Mouse (Mus musculus) forebrain, embryonic 10.5 days (tissue): ENCODE results near the gene Ccdc88a. TPM values are rescaled to one million over a fixed set of nuclear protein-coding genes. Genes with fewer than 3 reads are reported as not detected.

Source experiments
- DNase-seq: peaks from one replicate; pipeline ENCODE4 v3.0.0-alpha.2; 2017; ENCODE audit warnings: low spot score; ENCODE audit errors: extremely low spot score
- H3K27ac ChIP-seq: fragments of 300-500 bp; sonication (generic); 2 replicates; pipeline ENCODE4 v1.5.1; 2016; ENCODE audit warnings: mild to moderate bottlenecking
- H3K27me3 ChIP-seq: fragments of 300-500 bp; sonication (generic); 2 replicates; pipeline ENCODE4 v1.6.1; 2016; ENCODE audit warnings: mild to moderate bottlenecking; ENCODE audit not compliant: poor library complexity, severe bottlenecking
- H3K36me3 ChIP-seq: fragments of 300-500 bp; sonication (generic); replicated peaks from 2 replicates; pipeline ENCODE4 v1.6.1; 2016; ENCODE audit warnings: mild to moderate bottlenecking, moderate library complexity
- H3K4me1 ChIP-seq: fragments of 300-500 bp; sonication (generic); 2 replicates; pipeline ENCODE4 v1.6.1; 2016
- H3K4me3 ChIP-seq: fragments of 300-500 bp; sonication (generic); 2 replicates; pipeline ENCODE4 v1.5.1; 2016; ENCODE audit warnings: mild to moderate bottlenecking, moderate library complexity
- H3K9me3 ChIP-seq: fragments of 300-500 bp; sonication (generic); 2 replicates; pipeline ENCODE4 v1.6.1; 2016; ENCODE audit warnings: mild to moderate bottlenecking, moderate library complexity
- WGBS: fragments of 180-500 bp; shearing (Covaris S2); methylation state at CpG from one replicate; pipeline ENCODE4 v1.1.7; 2016; 5-methylcytosine and 5-hydroxymethylcytosine counted together
- polyA plus RNA-seq: library from polyadenylated mRNA; unstranded; fragments of >200 nt; fragmentation: Nextera tagmentation; extraction: Ambion mirVana; gene quantifications from 2 replicates; pipeline ENCODE4 v1.2.1, GENCODE M21; 2016

Ccdc88a gene
- polyA plus RNA-seq, 1 experiment from 2014 or later: 36.5 TPM

GRCm38 (mm10) chr11:29383493-29383892 lies 10.0 kb downstream of the Ccdc88a start:
- no peak overlapping the region for H3K27ac ChIP-seq
- H3K9me3 ChIP-seq: no peaks in the 10 kb centered on the region
- no peak overlapping the region for H3K4me3 ChIP-seq
- 75% methylated on average over 2 of the region's 2 CpGs for WGBS
- H3K27me3 ChIP-seq: no peaks in the 10 kb centered on the region
- H3K36me3 ChIP-seq: peaks cover 20% of the 10 kb centered on the region
- DNase-seq: no peak
- H3K4me1 ChIP-seq: peaks cover 5% of the 10 kb centered on the region; the same call in 1 of the 2 replicates

GRCm38 (mm10) chr11:29384001-29384400 lies 10.5 kb downstream of the Ccdc88a start:
- Histone ChIP-seq H3K4me1 (peaks cover 5% of the 10 kb centered on the region; the same call in 1 of the 2 replicates), H3K36me3 (peaks cover 20% of the 10 kb centered on the region), H3K27ac (no peak overlapping the region), H3K9me3 (no peaks in the 10 kb centered on the region), H3K4me3 (no peak overlapping the region), H3K27me3 (no peaks in the 10 kb centered on the region)
- WGBS: 79% methylated on average over 1 of the region's 1 CpGs
- DNase-seq: no peak

- H3K4me3 ChIP-seq: no peak overlapping the region
- no peak for DNase-seq
- H3K27me3 ChIP-seq: no peaks in the 10 kb centered on the region
- peaks cover 20% of the 10 kb centered on the region for H3K36me3 ChIP-seq
- H3K27ac ChIP-seq: no peak overlapping the region
- H3K4me1 ChIP-seq: peaks cover 5% of the 10 kb centered on the region; the same call in 1 of the 2 replicates
- 80% methylated on average over 3 of the region's 3 CpGs for WGBS
- H3K9me3 ChIP-seq: no peaks in the 10 kb centered on the region
Observed at GRCm38 (mm10) chr11:29384617-29385016, 11.2 kb downstream of the Ccdc88a start.

GRCm38 (mm10) chr11:29389913-29390312 lies 16.5 kb downstream of the Ccdc88a start:
- no peak for DNase-seq
- WGBS: 85% methylated on average over 4 of the region's 4 CpGs
- Histone ChIP-seq H3K4me3 (no peak overlapping the region), H3K4me1 (no peaks in the 10 kb centered on the region), H3K36me3 (peaks cover 8% of the 10 kb centered on the region), H3K27me3 (no peaks in the 10 kb centered on the region), H3K9me3 (no peaks in the 10 kb centered on the region), H3K27ac (no peak overlapping the region)

- no peaks in the 10 kb centered on the region for H3K4me1 ChIP-seq
- no peak overlapping the region for H3K27ac ChIP-seq
- no peak overlapping the region for H3K4me3 ChIP-seq
- no peaks in the 10 kb centered on the region for H3K9me3 ChIP-seq
- no peak for DNase-seq
- 95% methylated on average over 3 of the region's 3 CpGs for WGBS
- H3K27me3 ChIP-seq: no peaks in the 10 kb centered on the region
- peaks cover 8% of the 10 kb centered on the region for H3K36me3 ChIP-seq
Observed at GRCm38 (mm10) chr11:29395135-29395746, 21.8 kb downstream of the Ccdc88a start.

- Histone ChIP-seq H3K4me1 (no peaks in the 10 kb centered on the region), H3K27ac (no peak overlapping the region), H3K27me3 (no peaks in the 10 kb centered on the region), H3K9me3 (no peaks in the 10 kb centered on the region), H3K4me3 (no peak overlapping the region), H3K36me3 (peaks cover 22% of the 10 kb centered on the region)
- DNase-seq: no peak
- WGBS: 94% methylated on average over 2 of the region's 2 CpGs
Observed at GRCm38 (mm10) chr11:29400374-29400773, 26.9 kb downstream of the Ccdc88a start.

- Histone ChIP-seq H3K27ac (no peak overlapping the region), H3K4me3 (no peak overlapping the region), H3K4me1 (no peaks in the 10 kb centered on the region), H3K27me3 (no peaks in the 10 kb centered on the region), H3K36me3 (peaks cover 37% of the 10 kb centered on the region), H3K9me3 (no peaks in the 10 kb centered on the region)
- DNase-seq: no peak
Observed at GRCm38 (mm10) chr11:29406292-29406691, 32.8 kb downstream of the Ccdc88a start.

GRCm38 (mm10) chr11:29423496-29423895 lies 50.0 kb downstream of the Ccdc88a start:
- no peak overlapping the region for H3K4me3 ChIP-seq
- no peak for DNase-seq
- no peaks in the 10 kb centered on the region for H3K4me1 ChIP-seq
- 95% methylated on average over 3 of the region's 3 CpGs for WGBS
- H3K9me3 ChIP-seq: no peaks in the 10 kb centered on the region
- H3K27ac ChIP-seq: no peak overlapping the region
- H3K27me3 ChIP-seq: no peaks in the 10 kb centered on the region
- peaks cover 7% of the 10 kb centered on the region for H3K36me3 ChIP-seq

GRCm38 (mm10) chr11:29428774-29429173 lies 55.3 kb downstream of the Ccdc88a start:
- Histone ChIP-seq H3K4me3 (no peak overlapping the region), H3K27ac (no peak overlapping the region), H3K27me3 (no peaks in the 10 kb centered on the region), H3K36me3 (peaks cover 43% of the 10 kb centered on the region), H3K4me1 (no peaks in the 10 kb centered on the region), H3K9me3 (no peaks in the 10 kb centered on the region)
- DNase-seq: no peak
- WGBS: 93% methylated on average over 3 of the region's 3 CpGs

GRCm38 (mm10) chr11:29431011-29431410 lies 57.6 kb downstream of the Ccdc88a start:
- Histone ChIP-seq H3K27me3 (no peaks in the 10 kb centered on the region), H3K27ac (no peak overlapping the region), H3K4me1 (no peaks in the 10 kb centered on the region), H3K36me3 (peaks cover 36% of the 10 kb centered on the region), H3K9me3 (no peaks in the 10 kb centered on the region), H3K4me3 (no peak overlapping the region)
- WGBS: 91% methylated on average over 1 of the region's 1 CpGs
- DNase-seq: no peak

- 91% methylated on average over 2 of the region's 2 CpGs for WGBS
Observed at GRCm38 (mm10) chr11:29448741-29449140, 75.3 kb downstream of the Ccdc88a start.

GRCm38 (mm10) chr11:29474676-29475075 lies 101.2 kb downstream of the Ccdc88a start:
- H3K9me3 ChIP-seq: no peaks in the 10 kb centered on the region
- H3K4me3 ChIP-seq: no peak overlapping the region
- H3K36me3 ChIP-seq: peaks cover 38% of the 10 kb centered on the region
- H3K27me3 ChIP-seq: no peaks in the 10 kb centered on the region
- no peak overlapping the region for H3K27ac ChIP-seq
- DNase-seq: no peak
- no peaks in the 10 kb centered on the region for H3K4me1 ChIP-seq

More at GRCm38 (mm10) chr11:29448741-29449140, 75.3 kb downstream of the Ccdc88a start:
- Histone ChIP-seq H3K27me3 (no peaks in the 10 kb centered on the region), H3K9me3 (no peaks in the 10 kb centered on the region), H3K4me3 (no peak overlapping the region), H3K4me1 (no peaks in the 10 kb centered on the region), H3K36me3 (peaks cover 27% of the 10 kb centered on the region), H3K27ac (no peak overlapping the region)
- DNase-seq: no peak

GRCm38 (mm10) chr11:29493135-29493534 lies 119.7 kb downstream of the Ccdc88a start:
- H3K9me3 ChIP-seq: no peaks in the 10 kb centered on the region
- no peaks in the 10 kb centered on the region for H3K27me3 ChIP-seq
- no peaks in the 10 kb centered on the region for H3K4me1 ChIP-seq
- no peak overlapping the region for H3K4me3 ChIP-seq
- H3K36me3 ChIP-seq: peaks cover 76% of the 10 kb centered on the region
- H3K27ac ChIP-seq: no peak overlapping the region
- WGBS: 90% methylated on average over 1 of the region's 1 CpGs
- no peak for DNase-seq

- WGBS: 87% methylated on average over 3 of the region's 3 CpGs
- Histone ChIP-seq H3K36me3 (peaks cover 71% of the 10 kb centered on the region), H3K27me3 (no peaks in the 10 kb centered on the region), H3K27ac (no peak overlapping the region), H3K4me3 (no peak overlapping the region), H3K4me1 (no peaks in the 10 kb centered on the region), H3K9me3 (no peaks in the 10 kb centered on the region)
- DNase-seq: no peak
Observed at GRCm38 (mm10) chr11:29496962-29497361, 123.5 kb downstream of the Ccdc88a start.
